Mouse (Mus musculus): ENCODE results near the gene Nyap2. TPM values are rescaled to one million over a fixed set of nuclear protein-coding genes. Genes with fewer than 3 reads are reported as not detected.
"Not testable (repeated sequence)": the region's sequence is repeated elsewhere in the genome, so short reads cannot be mapped to it uniquely, and the experiment has no call there.

Gene Nyap2
- polyA plus RNA-seq, 1 experiment, result not detected

- Histone ChIP-seq H3K4me3 (ENCODE audit: insufficient read depth, low read depth, low read length) (no peak overlapping the region), H3K27ac (ENCODE audit: insufficient read depth, low read depth, low read length) (no peak overlapping the region), H3K4me1 (ENCODE audit: control insufficient read depth, insufficient read depth, low read length) (no peaks in the 10 kb centered on the region)
- TF ChIP-seq CTCF (IDR thresholded peaks at IDR 0.05; ENCODE audit: insufficient read depth, low read depth, low read length), result no peak
- TF ChIP-seq POLR2A (IDR thresholded peaks at IDR 0.05; ENCODE audit: insufficient read depth, low read depth, low read length), result no peak
- 72% methylated on average over 3 of the region's 3 CpGs for WGBS
Measured at GRCm38 (mm10) chr1:81169245-81169644, 92.5 kb downstream of the Nyap2 start.

- H3K4me1 ChIP-seq (ENCODE audit: control insufficient read depth, insufficient read depth, low read length), result no peaks in the 10 kb centered on the region
- H3K4me3 ChIP-seq (ENCODE audit: insufficient read depth, low read depth, low read length), result no peak overlapping the region
- TF ChIP-seq POLR2A (IDR thresholded peaks at IDR 0.05; ENCODE audit: insufficient read depth, low read depth, low read length), result no peak
- TF ChIP-seq CTCF (IDR thresholded peaks at IDR 0.05; ENCODE audit: insufficient read depth, low read depth, low read length), result no peak
- no peak overlapping the region for H3K27ac ChIP-seq (ENCODE audit: insufficient read depth, low read depth, low read length)
Measured at GRCm38 (mm10) chr1:81172703-81173102, 96.0 kb downstream of the Nyap2 start.

- TF ChIP-seq POLR2A (IDR thresholded peaks at IDR 0.05; ENCODE audit: insufficient read depth, low read depth, low read length), result no peak
- no peak for TF ChIP-seq CTCF (IDR thresholded peaks at IDR 0.05; ENCODE audit: insufficient read depth, low read depth, low read length)
- H3K27ac ChIP-seq (ENCODE audit: insufficient read depth, low read depth, low read length), result no peak overlapping the region
- 72% methylated on average over 1 of the region's 1 CpGs for WGBS
Measured at GRCm38 (mm10) chr1:81173303-81173702, 96.6 kb downstream of the Nyap2 start.

GRCm38 (mm10) chr1:81179725-81180124 lies 103.0 kb downstream of the Nyap2 start:
- 93% methylated on average over 4 of the region's 4 CpGs for WGBS
- TF ChIP-seq POLR2A (IDR thresholded peaks at IDR 0.05; ENCODE audit: insufficient read depth, low read depth, low read length), result no peak
- TF ChIP-seq CTCF (IDR thresholded peaks at IDR 0.05; ENCODE audit: insufficient read depth, low read depth, low read length), result no peak
- Histone ChIP-seq H3K27ac (ENCODE audit: insufficient read depth, low read depth, low read length) (no peak overlapping the region), H3K4me1 (ENCODE audit: control insufficient read depth, insufficient read depth, low read length) (no peaks in the 10 kb centered on the region), H3K4me3 (ENCODE audit: insufficient read depth, low read depth, low read length) (no peak overlapping the region)

More at GRCm38 (mm10) chr1:81173303-81173702, 96.6 kb downstream of the Nyap2 start:
- Histone ChIP-seq H3K4me1 (ENCODE audit: control insufficient read depth, insufficient read depth, low read length) (no peaks in the 10 kb centered on the region), H3K4me3 (ENCODE audit: insufficient read depth, low read depth, low read length) (no peak overlapping the region)

GRCm38 (mm10) chr1:81180686-81181085 lies 103.9 kb downstream of the Nyap2 start:
- no peak for TF ChIP-seq CTCF (IDR thresholded peaks at IDR 0.05; ENCODE audit: insufficient read depth, low read depth, low read length)
- TF ChIP-seq POLR2A (IDR thresholded peaks at IDR 0.05; ENCODE audit: insufficient read depth, low read depth, low read length), result no peak
- 72% methylated on average over 3 of the region's 3 CpGs for WGBS
- no peak overlapping the region for H3K27ac ChIP-seq (ENCODE audit: insufficient read depth, low read depth, low read length)

GRCm38 (mm10) chr1:81209536-81209935 lies 132.8 kb downstream of the Nyap2 start:
- TF ChIP-seq POLR2A (IDR thresholded peaks at IDR 0.05; ENCODE audit: insufficient read depth, low read depth, low read length) (no peak), CTCF (IDR thresholded peaks at IDR 0.05; ENCODE audit: insufficient read depth, low read depth, low read length) (no peak)
- H3K4me3 ChIP-seq (ENCODE audit: insufficient read depth, low read depth, low read length), result no peak overlapping the region
- 89% methylated on average over 2 of the region's 2 CpGs for WGBS
- H3K27ac ChIP-seq (ENCODE audit: insufficient read depth, low read depth, low read length), result no peak overlapping the region
- H3K4me1 ChIP-seq (ENCODE audit: control insufficient read depth, insufficient read depth, low read length), result no peaks in the 10 kb centered on the region

More at GRCm38 (mm10) chr1:81180686-81181085, 103.9 kb downstream of the Nyap2 start:
- Histone ChIP-seq H3K4me1 (ENCODE audit: control insufficient read depth, insufficient read depth, low read length) (no peaks in the 10 kb centered on the region), H3K4me3 (ENCODE audit: insufficient read depth, low read depth, low read length) (no peak overlapping the region)

GRCm38 (mm10) chr1:81211491-81211890 lies 134.7 kb downstream of the Nyap2 start:
- 82% methylated on average over 4 of the region's 4 CpGs for WGBS
- Histone ChIP-seq H3K27ac (ENCODE audit: insufficient read depth, low read depth, low read length) (no peak overlapping the region), H3K4me3 (ENCODE audit: insufficient read depth, low read depth, low read length) (no peak overlapping the region), H3K4me1 (ENCODE audit: control insufficient read depth, insufficient read depth, low read length) (no peaks in the 10 kb centered on the region)
- TF ChIP-seq POLR2A (IDR thresholded peaks at IDR 0.05; ENCODE audit: insufficient read depth, low read depth, low read length) (no peak), CTCF (IDR thresholded peaks at IDR 0.05; ENCODE audit: insufficient read depth, low read depth, low read length) (no peak)

GRCm38 (mm10) chr1:81219790-81220189 lies 143.0 kb downstream of the Nyap2 start:
- Histone ChIP-seq H3K27ac (ENCODE audit: insufficient read depth, low read depth, low read length) (no peak overlapping the region), H3K4me1 (ENCODE audit: control insufficient read depth, insufficient read depth, low read length) (no peaks in the 10 kb centered on the region), H3K4me3 (ENCODE audit: insufficient read depth, low read depth, low read length) (no peak overlapping the region)
- WGBS, result 47% methylated on average over 1 of the region's 1 CpGs
- TF ChIP-seq POLR2A (IDR thresholded peaks at IDR 0.05; ENCODE audit: insufficient read depth, low read depth, low read length), result no peak
- TF ChIP-seq CTCF (IDR thresholded peaks at IDR 0.05; ENCODE audit: insufficient read depth, low read depth, low read length), result no peak

- TF ChIP-seq CTCF (IDR thresholded peaks at IDR 0.05; ENCODE audit: insufficient read depth, low read depth, low read length) (no peak), POLR2A (IDR thresholded peaks at IDR 0.05; ENCODE audit: insufficient read depth, low read depth, low read length) (no peak)
- WGBS, result 61% methylated on average over 2 of the region's 2 CpGs
Measured at GRCm38 (mm10) chr1:81231759-81232406, 155.1 kb downstream of the Nyap2 start.

GRCm38 (mm10) chr1:81232407-81232789 lies 155.6 kb downstream of the Nyap2 start:
- H3K27ac ChIP-seq (ENCODE audit: insufficient read depth, low read depth, low read length); H3K4me1 ChIP-seq (ENCODE audit: control insufficient read depth, insufficient read depth, low read length); H3K4me3 ChIP-seq (ENCODE audit: insufficient read depth, low read depth, low read length): not testable (repeated sequence)
- WGBS, result 64% methylated on average over 5 of the region's 5 CpGs

More at GRCm38 (mm10) chr1:81231759-81232406, 155.1 kb downstream of the Nyap2 start:
- Histone ChIP-seq H3K4me1 (ENCODE audit: control insufficient read depth, insufficient read depth, low read length) (no peaks in the 10 kb centered on the region), H3K27ac (ENCODE audit: insufficient read depth, low read depth, low read length) (no peak overlapping the region), H3K4me3 (ENCODE audit: insufficient read depth, low read depth, low read length) (no peak overlapping the region)

Measured in olfactory bulb, adult 2 months (tissue).